Mouse (Mus musculus): ENCODE measurements around the gene Abcb4.

DNA sequence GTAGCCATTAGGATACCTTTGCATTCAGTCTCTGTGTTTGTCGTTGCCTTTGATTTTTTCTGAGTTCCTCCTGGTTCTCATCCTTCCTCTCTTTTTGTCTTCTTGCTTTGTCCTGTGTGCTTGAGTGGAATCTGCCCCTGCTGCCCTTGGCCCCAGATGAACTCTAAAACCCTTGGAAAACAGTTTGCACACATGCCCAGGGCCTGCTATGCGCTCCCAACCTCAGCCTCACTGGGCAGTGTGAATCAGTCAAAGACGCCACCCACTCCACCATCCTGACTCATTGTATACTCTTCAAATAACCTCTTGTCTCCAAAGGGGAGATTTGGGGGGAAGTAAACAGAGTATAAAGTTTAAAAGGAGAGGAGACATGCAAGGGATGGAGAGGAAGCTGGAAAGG, 4.7 kb downstream of the Abcb4 start:
- TF ChIP-seq CHD2 (IDR thresholded peaks at IDR 0.05; ENCODE audit: low read depth, low read length) (no peak), HCFC1 (IDR thresholded peaks at IDR 0.05; ENCODE audit: borderline replicate concordance, insufficient read depth, low read length) (no peak), ZNF384 (IDR thresholded peaks at IDR 0.05; ENCODE audit: low read depth, low read length) (no peak), ZC3H11A (IDR thresholded peaks at IDR 0.05; ENCODE audit: borderline replicate concordance, low read depth, low read length) (no peak)
